Mouse (Mus musculus) small intestine, adult 2 months (tissue): Measurements from ENCODE around the gene Psen2.

Source experiments
- CTCF ChIP-seq: fragments of 200-500 bp; IDR thresholded peaks from 2 replicates; pipeline ENCODE4 v1.5.1; 2012; ENCODE audit warnings: low read depth, mild to moderate bottlenecking, control low read depth, inconsistent platforms, low read length, moderate library complexity, mixed read lengths; ENCODE audit not compliant: insufficient replicate concordance, insufficient read length; ENCODE audit errors: extremely low read depth
- POLR2A ChIP-seq: fragments of 200-500 bp; IDR thresholded peaks from 2 replicates; pipeline ENCODE4 v1.6.1; 2012; ENCODE audit warnings: low read depth, mild to moderate bottlenecking, control low read depth, inconsistent platforms, low read length, moderate library complexity

- no peak for TF ChIP-seq CTCF
- TF ChIP-seq POLR2A: no peak
Measured at GRCm38 (mm10) chr1:180231729-180232128, 31.5 kb downstream of the Psen2 start.
